Mouse (Mus musculus) frontal cortex, adult (tissue): ENCODE results near the gene Shd.

Experiments used
- ATAC-seq: cut with Nextera tagmentation; 2 replicates; pipeline ENCODE4 v1.9.2; 2017; ENCODE audit warnings: mild to moderate bottlenecking, moderate library complexity, mixed read lengths; ENCODE audit not compliant: low TSS enrichment

Gene Shd

DNA sequence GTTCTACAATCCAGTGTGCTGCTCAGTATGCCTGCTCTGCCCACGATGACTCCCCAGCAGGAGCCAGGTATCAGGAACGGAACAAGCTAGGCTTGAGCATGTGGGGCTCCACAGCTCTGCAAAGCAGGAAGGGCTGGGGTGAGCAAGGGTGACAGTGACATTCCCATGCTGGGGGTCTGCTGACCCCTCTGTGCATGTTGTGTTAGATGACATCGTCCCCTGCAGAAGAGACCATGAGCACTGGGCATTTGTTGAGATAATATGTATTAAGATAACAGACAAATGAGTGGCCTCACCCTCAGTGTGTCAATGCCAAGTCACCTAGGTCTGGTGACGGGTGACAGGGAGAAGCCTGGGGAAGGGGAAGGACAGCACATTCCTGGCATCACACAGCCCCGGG lies 54.7 kb downstream of the Shd start:
- no peak for ATAC-seq
